Mouse (Mus musculus): ENCODE data around the gene Mrps9. TPM values are rescaled to one million over a fixed set of nuclear protein-coding genes. Genes with fewer than 3 reads are reported as not detected.
"Not testable (repeated sequence)": the region's sequence is repeated elsewhere in the genome, so short reads cannot be mapped to it uniquely, and the experiment has no call there.

Mrps9 gene
- polyA plus RNA-seq, 1 experiment from 2014 or later, result 48.2 TPM

- Histone ChIP-seq H3K36me3 (peaks cover 9% of the 10 kb centered on the region; the same call in 1 of the 2 replicates), H3K27me3 (no peaks in the 10 kb centered on the region), H3K27ac (no peak overlapping the region), H3K9me3 (no peaks in the 10 kb centered on the region), H3K4me3 (no peak overlapping the region), H3K4me2 (no peak overlapping the region), H3K4me1 (no peaks in the 10 kb centered on the region), H3K9ac (no peak overlapping the region)
- 85% methylated on average over 4 of the region's 4 CpGs for WGBS
- no peak for ATAC-seq (ENCODE audit: insufficient number of reproducible peaks, insufficient read depth, low FRiP score, low TSS enrichment, low read depth)
Observed at GRCm38 (mm10) chr1:42876463-42877093, 25.5 kb downstream of the Mrps9 start.

- H3K4me3 ChIP-seq, result no peak overlapping the region
- 80% methylated on average over 10 of the region's 10 CpGs for WGBS
- no peaks in the 10 kb centered on the region for H3K27me3 ChIP-seq
- H3K9me3 ChIP-seq, result no peaks in the 10 kb centered on the region
- H3K4me1 ChIP-seq, result no peaks in the 10 kb centered on the region
- no peak for ATAC-seq (ENCODE audit: insufficient number of reproducible peaks, insufficient read depth, low FRiP score, low TSS enrichment, low read depth)
- no peak overlapping the region for H3K27ac ChIP-seq
- H3K4me2 ChIP-seq, result no peak overlapping the region
- H3K9ac ChIP-seq, result no peak overlapping the region
- H3K36me3 ChIP-seq, result peaks cover 9% of the 10 kb centered on the region; the same call in 1 of the 2 replicates
Observed at GRCm38 (mm10) chr1:42877264-42877663, 26.2 kb downstream of the Mrps9 start.

- H3K27ac ChIP-seq, result no peak overlapping the region
- H3K4me2 ChIP-seq, result no peak overlapping the region
- H3K4me1 ChIP-seq, result no peaks in the 10 kb centered on the region
- no peaks in the 10 kb centered on the region for H3K27me3 ChIP-seq
- no peaks in the 10 kb centered on the region for H3K9me3 ChIP-seq
- no peak overlapping the region for H3K4me3 ChIP-seq
- ATAC-seq (ENCODE audit: insufficient number of reproducible peaks, insufficient read depth, low FRiP score, low TSS enrichment, low read depth), result no peak
- peaks cover 6% of the 10 kb centered on the region; the same call in 1 of the 2 replicates for H3K36me3 ChIP-seq
- no peak overlapping the region for H3K9ac ChIP-seq
- 86% methylated on average over 5 of the region's 5 CpGs for WGBS
Observed at GRCm38 (mm10) chr1:42878851-42879250, 27.8 kb downstream of the Mrps9 start.

GRCm38 (mm10) chr1:42882258-42882657, 31.2 kb downstream of the Mrps9 start:
- ATAC-seq (ENCODE audit: insufficient number of reproducible peaks, insufficient read depth, low FRiP score, low TSS enrichment, low read depth), result no peak
- H3K4me1 ChIP-seq, result no peaks in the 10 kb centered on the region
- no peak overlapping the region for H3K9ac ChIP-seq
- H3K27ac ChIP-seq, result no peak overlapping the region
- no peak overlapping the region for H3K4me3 ChIP-seq
- H3K36me3 ChIP-seq, result peaks cover 6% of the 10 kb centered on the region; the same call in 1 of the 2 replicates
- WGBS, result 88% methylated on average over 2 of the region's 2 CpGs
- H3K4me2 ChIP-seq, result no peak overlapping the region
- H3K9me3 ChIP-seq, result no peaks in the 10 kb centered on the region
- no peaks in the 10 kb centered on the region for H3K27me3 ChIP-seq

- H3K9ac ChIP-seq; ATAC-seq (ENCODE audit: insufficient number of reproducible peaks, insufficient read depth, low FRiP score, low TSS enrichment, low read depth); H3K4me1 ChIP-seq; H3K4me2 ChIP-seq; H3K4me3 ChIP-seq; H3K27ac ChIP-seq; H3K27me3 ChIP-seq; H3K9me3 ChIP-seq; H3K36me3 ChIP-seq: not testable (repeated sequence)
- 93% methylated on average over 1 of the region's 2 CpGs for WGBS
Observed at GRCm38 (mm10) chr1:42883418-42883817, 32.4 kb downstream of the Mrps9 start.

- WGBS, result 85% methylated on average over 11 of the region's 11 CpGs
- H3K4me1 ChIP-seq, result peaks cover 16% of the 10 kb centered on the region
- no peak overlapping the region for H3K4me3 ChIP-seq
- no peak overlapping the region for H3K27ac ChIP-seq
- H3K9me3 ChIP-seq, result no peaks in the 10 kb centered on the region
- no peaks in the 10 kb centered on the region for H3K27me3 ChIP-seq
- no peak overlapping the region for H3K9ac ChIP-seq
- H3K36me3 ChIP-seq, result peaks cover 3% of the 10 kb centered on the region; the same call in 1 of the 2 replicates
- ATAC-seq (ENCODE audit: insufficient number of reproducible peaks, insufficient read depth, low FRiP score, low TSS enrichment, low read depth), result no peak
- no peak overlapping the region for H3K4me2 ChIP-seq
Observed at GRCm38 (mm10) chr1:42887835-42888234, 36.8 kb downstream of the Mrps9 start.

- Histone ChIP-seq H3K36me3 (peaks cover 3% of the 10 kb centered on the region; the same call in 1 of the 2 replicates), H3K9me3 (no peaks in the 10 kb centered on the region), H3K27me3 (no peaks in the 10 kb centered on the region), H3K4me3 (no peak overlapping the region), H3K4me2 (peak overlapping the region; percentile 17; the same call in 1 of the 2 replicates), H3K4me1 (peaks cover 16% of the 10 kb centered on the region), H3K27ac (0 out of 2 replicates have a peak overlapping the region, but pooled peaks have one; percentile 16), H3K9ac (no peak overlapping the region)
- ATAC-seq (ENCODE audit: insufficient number of reproducible peaks, insufficient read depth, low FRiP score, low TSS enrichment, low read depth), result no peak
- 31% methylated on average over 22 of the region's 22 CpGs for WGBS
Observed at GRCm38 (mm10) chr1:42888541-42889349, 37.7 kb downstream of the Mrps9 start.

GRCm38 (mm10) chr1:42889421-42889887, 38.4 kb downstream of the Mrps9 start:
- no peak overlapping the region for H3K9ac ChIP-seq
- H3K9me3 ChIP-seq, result no peaks in the 10 kb centered on the region
- ATAC-seq (ENCODE audit: insufficient number of reproducible peaks, insufficient read depth, low FRiP score, low TSS enrichment, low read depth), result no peak

GRCm38 (mm10) chr1:42894695-42895094, 43.7 kb downstream of the Mrps9 start:
- H3K4me3 ChIP-seq, result no peak overlapping the region
- H3K4me1 ChIP-seq, result peaks cover 2% of the 10 kb centered on the region
- peaks cover 30% of the 10 kb centered on the region for H3K36me3 ChIP-seq
- no peak overlapping the region for H3K9ac ChIP-seq
- no peaks in the 10 kb centered on the region for H3K9me3 ChIP-seq
- no peak overlapping the region for H3K27ac ChIP-seq
- no peak for ATAC-seq (ENCODE audit: insufficient number of reproducible peaks, insufficient read depth, low FRiP score, low TSS enrichment, low read depth)
- no peak overlapping the region for H3K4me2 ChIP-seq
- H3K27me3 ChIP-seq, result no peaks in the 10 kb centered on the region

More at GRCm38 (mm10) chr1:42889421-42889887, 38.4 kb downstream of the Mrps9 start:
- Histone ChIP-seq H3K4me1 (peaks cover 16% of the 10 kb centered on the region), H3K4me3 (no peak overlapping the region), H3K36me3 (peaks cover 3% of the 10 kb centered on the region; the same call in 1 of the 2 replicates), H3K4me2 (no peak overlapping the region), H3K27me3 (no peaks in the 10 kb centered on the region), H3K27ac (no peak overlapping the region)
- 37% methylated on average over 7 of the region's 7 CpGs for WGBS

GRCm38 (mm10) chr1:42905148-42905547, 54.1 kb downstream of the Mrps9 start:
- peaks cover 22% of the 10 kb centered on the region for H3K36me3 ChIP-seq
- no peak overlapping the region for H3K9ac ChIP-seq
- WGBS, result 79% methylated on average over 11 of the region's 11 CpGs
- no peaks in the 10 kb centered on the region for H3K9me3 ChIP-seq
- H3K27me3 ChIP-seq, result no peaks in the 10 kb centered on the region
- no peak for ATAC-seq (ENCODE audit: insufficient number of reproducible peaks, insufficient read depth, low FRiP score, low TSS enrichment, low read depth)
- no peak overlapping the region for H3K4me3 ChIP-seq
- no peaks in the 10 kb centered on the region for H3K4me1 ChIP-seq
- H3K4me2 ChIP-seq, result no peak overlapping the region
- no peak overlapping the region for H3K27ac ChIP-seq

GRCm38 (mm10) chr1:42906696-42907095, 55.7 kb downstream of the Mrps9 start:
- Histone ChIP-seq H3K4me1 (peaks cover 8% of the 10 kb centered on the region), H3K4me2 (no peak overlapping the region), H3K9me3 (no peaks in the 10 kb centered on the region), H3K27me3 (no peaks in the 10 kb centered on the region), H3K9ac (no peak overlapping the region), H3K4me3 (no peak overlapping the region), H3K27ac (no peak overlapping the region), H3K36me3 (peaks cover 9% of the 10 kb centered on the region)
- ATAC-seq (ENCODE audit: insufficient number of reproducible peaks, insufficient read depth, low FRiP score, low TSS enrichment, low read depth), result no peak
- WGBS, result 57% methylated on average over 7 of the region's 7 CpGs

GRCm38 (mm10) chr1:42907153-42907552, 56.1 kb downstream of the Mrps9 start:
- H3K4me3 ChIP-seq, result no peak overlapping the region
- peaks cover 9% of the 10 kb centered on the region for H3K36me3 ChIP-seq
- no peak overlapping the region for H3K4me2 ChIP-seq
- no peak overlapping the region for H3K9ac ChIP-seq
- 54% methylated on average over 4 of the region's 4 CpGs for WGBS
- H3K27ac ChIP-seq, result no peak overlapping the region
- ATAC-seq (ENCODE audit: insufficient number of reproducible peaks, insufficient read depth, low FRiP score, low TSS enrichment, low read depth), result no peak
- no peaks in the 10 kb centered on the region for H3K27me3 ChIP-seq
- H3K4me1 ChIP-seq, result peaks cover 8% of the 10 kb centered on the region
- H3K9me3 ChIP-seq, result no peaks in the 10 kb centered on the region
